Mouse (Mus musculus) cerebellum, adult (tissue): ENCODE measurements at regions not wholly inside any gene's neighbourhood (a gene's known extent, or its start where the extent isn't known, plus 50 kb on each side); places are given as distances from the start of the nearest gene placed in this dataset.

Source experiments
- ATAC-seq: cut with Nextera tagmentation; 2 replicates; pipeline ENCODE4 v1.9.2; 2017; ENCODE audit warnings: mild to moderate bottlenecking, moderate library complexity, mixed read lengths; ENCODE audit not compliant: insufficient number of reproducible peaks, low FRiP score, low TSS enrichment

- ATAC-seq = no peak
Measured at GRCm38 (mm10) chr7:136308765-136309164, 585.6 kb upstream of the Mgmt start.

- ATAC-seq = no peak
Measured at GRCm38 (mm10) chr7:136327281-136327680, 567.1 kb upstream of the Mgmt start.

GRCm38 (mm10) chr7:136330431-136330830 lies 564.0 kb upstream of the Mgmt start:
- no peak for ATAC-seq

- ATAC-seq = no peak
Measured at GRCm38 (mm10) chr7:136332805-136333204, 561.6 kb upstream of the Mgmt start.

GRCm38 (mm10) chr7:136341599-136342210 lies 552.7 kb upstream of the Mgmt start:
- ATAC-seq = no peak

- no peak for ATAC-seq
Measured at GRCm38 (mm10) chr7:136342211-136342799, 552.1 kb upstream of the Mgmt start.

GRCm38 (mm10) chr7:136342822-136343221 lies 551.6 kb upstream of the Mgmt start:
- no peak for ATAC-seq

- no peak for ATAC-seq
Measured at GRCm38 (mm10) chr7:136343494-136343893, 550.9 kb upstream of the Mgmt start.

- ATAC-seq = no peak
Measured at GRCm38 (mm10) chr7:136345051-136345450, 549.4 kb upstream of the Mgmt start.

GRCm38 (mm10) chr7:136346531-136346930 lies 547.9 kb upstream of the Mgmt start:
- ATAC-seq = no peak

GRCm38 (mm10) chr7:136348309-136348708 lies 546.1 kb upstream of the Mgmt start:
- no peak for ATAC-seq

- ATAC-seq = no peak
Measured at GRCm38 (mm10) chr7:136349651-136350050, 544.8 kb upstream of the Mgmt start.

GRCm38 (mm10) chr7:136357011-136357410 lies 537.4 kb upstream of the Mgmt start:
- no peak for ATAC-seq

GRCm38 (mm10) chr7:136365318-136366211 lies 528.8 kb upstream of the Mgmt start:
- ATAC-seq = no peak; the same call in 1 of the 2 replicates

GRCm38 (mm10) chr7:136377259-136377658 lies 517.2 kb upstream of the Mgmt start:
- no peak for ATAC-seq

- ATAC-seq = no peak
Measured at GRCm38 (mm10) chr7:136377742-136378141, 516.7 kb upstream of the Mgmt start.

- no peak for ATAC-seq
Measured at GRCm38 (mm10) chr7:136378321-136378720, 516.1 kb upstream of the Mgmt start.

GRCm38 (mm10) chr7:136379319-136379718 lies 515.1 kb upstream of the Mgmt start:
- ATAC-seq = no peak

GRCm38 (mm10) chr7:136379741-136380140 lies 514.7 kb upstream of the Mgmt start:
- ATAC-seq = no peak

GRCm38 (mm10) chr7:136383296-136383695 lies 511.1 kb upstream of the Mgmt start:
- no peak for ATAC-seq

GRCm38 (mm10) chr7:136387736-136388135 lies 506.7 kb upstream of the Mgmt start:
- no peak for ATAC-seq
